Mouse (Mus musculus) kidney, adult 9 months (tissue): Measurements from ENCODE around the gene Pp2d1.
"Not testable (repeated sequence)": the region's sequence is repeated elsewhere in the genome, so short reads cannot be mapped to it uniquely, and the experiment has no call there.

Experiments
- DNase-seq: peaks from one replicate; pipeline ENCODE4 v3.0.0; 2022

The Pp2d1 gene

GRCm38 (mm10) chr17:53539351-53539750, at the start of gene Pp2d1:
Gene Pp2d1 (minus strand): TSS chr17:53539451.
- not testable (repeated sequence) for DNase-seq

- no peak for DNase-seq
These were observed 49.0 kb upstream of the Pp2d1 start for GRCm38 (mm10) chr17:53588097-53588855.

GRCm38 (mm10) chr17:53587074-53587851, 48.0 kb upstream of the Pp2d1 start:
- DNase-seq, result peak; percentile 94

- no peak for DNase-seq
These were observed 44.8 kb upstream of the Pp2d1 start for GRCm38 (mm10) chr17:53583846-53584579.

GRCm38 (mm10) chr17:53582805-53583204, 43.6 kb upstream of the Pp2d1 start:
- DNase-seq, result no peak

- no peak for DNase-seq
These were observed 42.9 kb upstream of the Pp2d1 start for GRCm38 (mm10) chr17:53582026-53582585.

GRCm38 (mm10) chr17:53580237-53580636, 41.0 kb upstream of the Pp2d1 start:
- DNase-seq, result no peak

- no peak for DNase-seq
These were observed 40.4 kb upstream of the Pp2d1 start for GRCm38 (mm10) chr17:53579612-53580011.

- no peak for DNase-seq
These were observed 39.5 kb upstream of the Pp2d1 start for GRCm38 (mm10) chr17:53578776-53579175.

- no peak for DNase-seq
These were observed 39.0 kb upstream of the Pp2d1 start for GRCm38 (mm10) chr17:53578249-53578648.

GRCm38 (mm10) chr17:53577754-53578153, 38.5 kb upstream of the Pp2d1 start:
- DNase-seq, result no peak

GRCm38 (mm10) chr17:53577151-53577550, 37.9 kb upstream of the Pp2d1 start:
- no peak for DNase-seq

GRCm38 (mm10) chr17:53573019-53573556, 33.8 kb upstream of the Pp2d1 start:
- DNase-seq, result peak; percentile 51

- DNase-seq, result not testable (repeated sequence)
These were observed 31.7 kb upstream of the Pp2d1 start for GRCm38 (mm10) chr17:53570932-53571331.

GRCm38 (mm10) chr17:53570361-53570875, 31.2 kb upstream of the Pp2d1 start:
- DNase-seq, result no peak

GRCm38 (mm10) chr17:53569829-53570228, 30.6 kb upstream of the Pp2d1 start:
- peak; percentile 88 for DNase-seq

- no peak for DNase-seq
These were observed 29.6 kb upstream of the Pp2d1 start for GRCm38 (mm10) chr17:53568734-53569386.

- peak; percentile 80 for DNase-seq
These were observed 28.9 kb upstream of the Pp2d1 start for GRCm38 (mm10) chr17:53568118-53568517.

- DNase-seq, result peak; percentile 50
These were observed 28.3 kb upstream of the Pp2d1 start for GRCm38 (mm10) chr17:53567346-53568101.

- DNase-seq, result peak; percentile 83
These were observed 27.7 kb upstream of the Pp2d1 start for GRCm38 (mm10) chr17:53566919-53567345.
